Mouse (Mus musculus) frontal cortex, postnatal 10 days (tissue): ENCODE data around the gene Cobll1.

Experiments used
- DNase-seq, 2 experiments: peaks; one replicate each; pipeline ENCODE4 v3.0.0; 2022; ENCODE audit warnings: low spot score in 2 of 2, mixed read lengths in 1 of 2

Gene Cobll1

GRCm38 (mm10) chr2:65237116-65237515 is 2.1 kb downstream of the Cobll1 start:
- no peak for DNase-seq

- DNase-seq, result no peak
Measured at GRCm38 (mm10) chr2:65236644-65237043, 2.6 kb downstream of the Cobll1 start.

DNA sequence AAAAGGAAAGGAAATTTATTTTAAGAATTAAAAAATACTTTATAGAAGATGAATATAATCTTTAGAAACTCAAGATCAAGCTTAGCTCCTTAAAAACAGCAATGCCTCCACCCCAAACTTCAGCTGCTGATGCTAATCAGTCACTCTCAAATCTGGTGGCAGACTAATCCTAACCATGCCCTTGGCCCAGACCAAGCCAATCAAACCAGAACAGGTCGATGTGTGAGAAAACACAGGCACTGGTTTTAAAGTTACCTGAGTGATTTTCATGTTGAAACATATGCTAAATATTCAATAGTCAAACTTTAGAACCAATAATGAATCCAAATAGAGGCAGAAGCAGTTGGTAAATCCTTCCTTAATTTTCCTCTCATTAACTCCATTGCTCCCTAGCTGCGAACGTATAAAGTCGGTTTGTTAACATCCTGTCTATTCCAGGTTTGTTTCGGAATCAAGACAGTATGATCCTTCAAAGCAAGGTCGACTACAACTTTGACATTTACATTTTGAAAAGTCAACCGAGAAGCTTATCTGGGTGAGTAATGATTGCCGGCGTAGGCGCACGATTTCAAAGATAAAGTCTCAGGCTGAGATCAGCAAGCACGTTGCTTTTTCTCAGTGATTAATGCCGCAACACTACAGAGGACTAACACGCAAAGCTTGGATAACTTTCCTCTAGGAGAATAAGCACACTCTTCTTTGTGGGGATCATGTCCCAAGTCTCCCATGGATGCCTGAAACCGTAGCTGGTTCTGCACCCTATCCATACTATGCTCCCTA is 6.3 kb downstream of the Cobll1 start:
- DNase-seq, result no peak

DNA sequence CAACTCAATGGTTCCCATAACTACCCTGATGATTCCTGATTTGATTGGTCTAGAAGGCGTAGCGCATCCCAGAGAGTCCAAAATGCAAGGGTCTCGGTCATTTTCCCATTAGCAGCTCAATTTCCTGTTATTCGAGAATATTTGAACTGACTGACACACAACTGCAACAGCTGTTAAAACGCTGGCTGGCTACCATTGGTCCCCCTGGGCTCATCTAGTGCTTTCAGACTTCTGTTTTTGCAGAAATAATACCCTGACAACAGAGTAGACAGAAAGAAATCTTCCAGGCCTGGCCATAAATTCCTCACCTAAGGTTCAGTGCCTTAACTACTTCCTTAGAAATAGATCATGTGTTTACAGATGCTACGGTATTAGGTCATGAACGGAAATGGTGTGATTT is 10.8 kb downstream of the Cobll1 start:
- no peak for DNase-seq

DNA sequence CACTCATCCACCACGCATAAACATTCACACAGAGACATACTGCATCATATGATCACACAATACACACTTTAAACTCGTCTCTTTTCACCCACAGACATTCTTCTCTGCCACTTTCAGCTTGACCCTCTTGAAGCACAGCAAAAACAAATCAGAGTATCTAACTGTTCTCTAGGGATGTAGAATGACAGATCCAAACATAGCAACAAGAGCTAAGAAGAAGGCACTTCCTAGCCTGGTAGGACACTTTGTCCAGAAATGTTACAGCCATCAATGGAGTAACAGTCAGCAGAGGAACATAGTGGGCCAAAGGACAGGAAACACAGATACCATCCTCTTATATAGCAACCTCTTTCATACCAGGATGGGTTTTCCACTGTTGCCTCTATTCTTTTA is 11.3 kb downstream of the Cobll1 start:
- no peak for DNase-seq

DNA sequence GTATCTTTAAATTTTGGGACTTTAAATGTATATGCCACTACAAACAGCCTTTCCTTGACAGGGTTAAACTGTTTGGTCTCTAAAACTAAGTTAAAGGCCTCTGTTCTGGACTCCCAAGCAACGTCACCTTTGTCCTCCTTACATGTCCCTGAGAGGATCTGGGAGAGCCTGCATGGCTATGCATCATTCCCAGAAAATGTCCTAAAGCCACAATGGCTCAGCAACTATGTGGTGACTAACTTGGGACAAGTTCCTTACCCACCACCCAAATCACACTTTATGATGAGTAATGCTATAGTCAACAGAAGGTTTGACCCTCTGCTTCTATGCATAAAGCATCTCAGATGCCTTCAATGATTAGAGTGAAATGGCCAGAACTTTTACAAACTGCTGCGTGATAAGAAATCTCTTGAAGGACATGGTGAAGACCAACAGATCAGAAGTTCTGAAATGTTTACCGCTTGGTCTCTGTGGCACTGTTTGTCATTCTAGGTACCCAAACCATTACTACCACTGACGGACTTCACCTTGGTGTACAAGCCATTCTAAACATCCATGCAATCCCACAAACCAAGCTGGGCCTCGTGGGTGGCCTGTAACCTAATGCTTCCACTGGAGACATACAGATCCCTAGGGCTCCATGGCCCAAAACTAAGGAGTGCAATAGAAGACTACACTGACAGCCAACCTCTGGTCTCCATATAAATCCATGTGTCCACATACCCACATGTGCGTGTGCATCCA is 11.9 kb downstream of the Cobll1 start:
- DNase-seq, result no peak

GRCm38 (mm10) chr2:65226494-65226893 is 12.7 kb downstream of the Cobll1 start:
- DNase-seq, result no peak

- DNase-seq, result no peak
Measured at GRCm38 (mm10) chr2:65223956-65224735, 15.1 kb downstream of the Cobll1 start.

- DNase-seq, result no peak
Measured at GRCm38 (mm10) chr2:65223012-65223411, 16.2 kb downstream of the Cobll1 start.

GRCm38 (mm10) chr2:65221646-65222045 is 17.6 kb downstream of the Cobll1 start:
- DNase-seq, result no peak

GRCm38 (mm10) chr2:65220563-65220962 is 18.6 kb downstream of the Cobll1 start:
- no peak for DNase-seq

DNA sequence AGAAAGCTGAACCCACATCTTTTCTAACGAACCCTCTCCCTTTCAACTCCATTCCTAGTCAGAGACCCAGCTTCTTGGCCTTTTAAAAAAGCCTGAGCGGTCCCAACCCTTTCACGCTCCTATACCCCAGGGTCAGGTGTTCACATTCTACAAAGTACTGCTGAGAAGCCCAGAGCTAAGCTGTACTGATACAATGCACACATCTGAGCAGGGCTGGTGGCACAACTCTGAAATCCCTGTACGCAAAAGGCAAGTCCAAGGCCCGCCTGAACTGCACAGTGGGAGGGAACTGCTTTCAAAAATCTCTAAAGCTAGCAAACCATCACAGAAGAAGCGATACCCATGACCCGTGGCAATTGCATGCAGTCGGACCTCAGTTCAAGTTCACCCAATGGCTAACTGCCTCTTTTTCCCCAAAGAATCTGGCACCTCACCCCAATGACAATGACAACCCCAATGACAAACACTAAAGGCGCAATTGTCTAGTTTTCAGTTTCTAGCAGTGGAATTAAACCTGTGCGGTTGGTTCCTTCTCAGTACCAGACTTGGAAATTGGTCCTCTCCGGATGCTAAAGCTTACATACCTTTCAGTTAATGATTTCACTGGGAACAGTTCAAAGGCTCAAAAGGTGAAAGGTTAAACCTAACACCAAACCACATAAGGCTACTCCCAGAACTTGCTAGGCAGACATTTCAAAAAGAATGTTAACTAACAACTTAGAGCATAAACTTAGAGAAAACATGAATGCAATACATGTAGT is 19.6 kb downstream of the Cobll1 start:
- no peak for DNase-seq

DNA sequence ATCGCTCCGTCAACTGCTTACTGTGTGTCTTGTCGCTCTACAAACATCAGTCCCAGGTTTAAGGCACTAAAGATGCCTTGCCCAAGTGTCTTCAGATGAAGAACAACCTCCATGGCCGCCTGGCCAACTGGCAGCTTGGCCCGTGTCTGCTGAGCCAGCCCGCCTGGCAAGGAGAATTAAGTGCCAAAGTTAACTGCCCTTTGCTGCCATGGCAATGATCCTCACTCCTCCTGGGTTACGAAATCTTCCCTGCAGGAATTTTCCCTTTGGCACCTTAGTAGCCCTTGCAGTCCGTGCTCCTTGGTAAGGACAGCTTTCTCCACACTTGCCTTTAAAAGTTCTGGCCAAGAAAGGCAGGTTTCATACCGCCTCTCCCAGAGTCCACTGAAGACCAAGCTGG is 20.9 kb downstream of the Cobll1 start:
- peak in 1 of 2 experiments; percentile 11 for DNase-seq

DNA sequence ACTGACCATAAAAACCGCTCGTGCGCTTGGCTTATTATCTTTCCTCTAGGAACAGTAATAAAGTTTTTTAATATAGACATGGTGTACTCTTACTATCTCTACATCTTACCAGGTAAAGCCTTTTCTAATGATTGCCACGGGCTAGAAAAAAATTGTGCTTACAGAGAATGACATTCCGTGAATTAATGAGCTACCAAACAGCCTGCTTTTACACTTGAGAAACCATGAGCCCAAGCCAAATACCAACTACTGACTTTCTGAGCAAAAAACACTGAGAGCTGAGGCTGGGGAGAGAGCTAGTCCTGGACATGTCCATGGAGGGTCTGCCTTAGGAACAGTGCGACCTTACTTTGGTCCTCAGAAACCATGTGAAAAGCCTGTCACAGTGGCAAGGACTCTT is 21.5 kb downstream of the Cobll1 start:
- DNase-seq, result no peak

DNA sequence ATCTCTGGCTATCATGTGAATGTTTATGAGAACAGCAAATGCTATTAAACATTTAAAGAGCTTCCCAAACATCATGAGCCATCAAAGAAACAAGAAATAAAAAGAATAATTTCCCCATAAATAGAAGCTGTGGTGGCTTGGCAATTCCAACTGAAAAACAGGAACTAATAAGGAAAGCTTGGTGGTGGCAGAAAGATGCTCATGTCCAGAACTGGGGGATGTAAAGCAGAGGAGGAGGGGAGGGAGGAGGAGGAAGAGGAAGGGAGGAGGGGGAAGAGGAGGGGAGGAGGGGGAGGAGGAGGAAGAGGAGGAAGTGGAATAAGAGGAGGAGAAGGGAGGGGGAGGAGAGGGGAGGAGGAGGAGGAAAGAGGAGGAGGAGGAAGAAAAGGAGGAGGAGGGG is 23.0 kb downstream of the Cobll1 start:
- no peak for DNase-seq

DNA sequence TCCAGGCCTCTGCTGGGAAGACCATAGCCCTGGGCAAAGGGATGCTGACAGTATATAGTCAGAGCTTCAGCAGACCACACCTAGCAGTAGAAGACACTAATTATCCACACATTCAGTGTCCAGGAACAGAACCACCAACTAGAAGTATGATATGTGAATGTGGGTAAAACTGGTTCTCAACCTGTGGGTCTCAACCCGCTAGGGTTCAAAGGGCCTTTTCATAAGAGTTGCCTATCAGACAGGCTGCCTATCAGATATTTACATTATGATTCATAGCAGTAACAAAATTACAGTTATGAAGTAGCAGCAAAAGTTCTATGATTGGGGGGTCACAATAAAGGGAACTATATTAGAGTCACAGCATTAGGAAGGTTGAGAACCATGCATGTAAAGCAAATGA is 24.6 kb downstream of the Cobll1 start:
- no peak for DNase-seq

DNA sequence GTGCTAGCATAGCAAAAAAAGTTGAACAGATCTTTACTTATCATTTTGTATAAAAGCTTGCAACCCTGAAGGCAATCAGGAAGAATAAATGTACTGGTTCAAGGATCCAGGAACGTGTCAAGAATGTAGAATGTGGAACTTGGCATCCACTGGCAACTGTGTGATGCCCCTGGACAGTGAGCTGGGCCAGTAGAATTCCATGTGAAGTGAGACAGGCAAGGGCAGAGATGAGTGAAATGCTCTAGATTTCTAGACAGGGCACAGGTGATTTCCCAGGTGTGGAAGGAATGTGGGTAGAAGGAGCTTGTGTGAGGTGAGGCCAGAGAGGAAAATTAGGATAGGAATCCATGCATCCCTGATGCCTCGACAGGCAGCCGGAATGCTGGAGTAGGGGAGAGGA is 25.5 kb downstream of the Cobll1 start:
- no peak for DNase-seq

DNA sequence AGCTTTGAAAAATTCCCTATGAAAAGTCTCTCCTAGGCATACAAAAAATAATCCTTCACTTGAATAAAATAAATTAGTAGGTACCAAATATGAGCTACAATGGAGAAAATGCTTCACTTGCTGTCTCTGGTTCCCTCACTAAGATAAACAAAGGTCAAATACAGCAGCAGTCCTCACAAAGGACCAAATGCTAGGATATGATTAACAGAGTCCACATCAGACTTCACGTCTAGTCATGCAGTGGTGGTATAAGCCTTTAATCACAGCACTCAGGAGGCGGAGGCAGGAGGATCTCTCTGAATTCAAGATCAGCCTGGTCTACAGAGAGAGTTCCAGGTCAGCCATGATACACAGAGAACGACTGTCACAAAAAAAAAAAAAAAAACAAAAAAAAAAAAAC is 27.6 kb downstream of the Cobll1 start:
- DNase-seq, result no peak

- no peak for DNase-seq
Measured at GRCm38 (mm10) chr2:65207750-65208149, 31.5 kb downstream of the Cobll1 start.

- DNase-seq, result no peak
Measured at GRCm38 (mm10) chr2:65203699-65204098, 35.5 kb downstream of the Cobll1 start.

DNA sequence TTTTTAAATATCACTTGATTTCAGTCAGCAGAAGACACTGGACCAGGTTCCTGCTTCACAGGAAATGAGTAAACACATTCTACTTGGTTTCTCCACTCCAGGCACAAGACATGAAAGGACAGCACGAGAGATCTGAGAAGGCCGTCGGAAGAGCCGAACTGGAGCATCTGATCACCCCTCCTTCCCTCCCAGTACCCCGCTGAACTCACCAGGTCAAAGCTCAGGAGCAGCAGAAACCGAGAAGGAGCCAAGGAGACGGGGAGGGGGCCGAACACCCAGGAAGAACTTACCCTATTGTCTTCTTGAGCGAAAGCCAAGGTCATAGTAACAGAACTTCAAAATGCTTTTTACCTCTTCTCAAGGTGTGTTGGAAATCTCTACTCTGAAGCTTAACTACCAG is 39.5 kb downstream of the Cobll1 start:
- no peak for DNase-seq

DNA sequence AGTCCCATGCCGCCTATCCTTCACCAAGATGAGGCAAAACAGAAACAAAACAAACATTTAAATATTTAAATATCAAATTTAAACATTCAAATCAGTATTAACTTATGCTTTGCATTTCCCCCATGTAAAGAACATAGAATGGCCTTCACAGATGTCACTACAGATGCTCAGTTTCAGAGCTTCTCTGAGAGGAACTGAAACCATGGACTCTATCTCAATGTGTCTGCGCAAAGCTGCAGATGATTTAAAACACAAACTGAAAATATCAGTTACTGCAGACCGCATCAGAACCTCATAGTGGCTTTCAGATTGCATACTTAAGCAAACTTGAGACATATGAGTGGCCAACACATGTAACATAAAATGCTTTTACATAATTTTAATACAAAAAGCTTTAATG is 40.6 kb downstream of the Cobll1 start:
- DNase-seq, result no peak
